Mouse (Mus musculus) cortical plate, adult 2 months (tissue): ENCODE measurements around the gene Eml3.

Experiments
- CTCF ChIP-seq: fragments of 200-500 bp; IDR thresholded peaks from 2 replicates; pipeline ENCODE4 v1.5.1; 2011; ENCODE audit warnings: mild to moderate bottlenecking, control low read depth, low read length; ENCODE audit not compliant: insufficient read depth; ENCODE audit errors: extremely low read depth
- POLR2A ChIP-seq: fragments of 200-500 bp; IDR thresholded peaks from 2 replicates; pipeline ENCODE4 v1.6.1; 2011; ENCODE audit warnings: mild to moderate bottlenecking, low read length, control low read depth; ENCODE audit not compliant: insufficient read depth; ENCODE audit errors: extremely low read depth

DNA sequence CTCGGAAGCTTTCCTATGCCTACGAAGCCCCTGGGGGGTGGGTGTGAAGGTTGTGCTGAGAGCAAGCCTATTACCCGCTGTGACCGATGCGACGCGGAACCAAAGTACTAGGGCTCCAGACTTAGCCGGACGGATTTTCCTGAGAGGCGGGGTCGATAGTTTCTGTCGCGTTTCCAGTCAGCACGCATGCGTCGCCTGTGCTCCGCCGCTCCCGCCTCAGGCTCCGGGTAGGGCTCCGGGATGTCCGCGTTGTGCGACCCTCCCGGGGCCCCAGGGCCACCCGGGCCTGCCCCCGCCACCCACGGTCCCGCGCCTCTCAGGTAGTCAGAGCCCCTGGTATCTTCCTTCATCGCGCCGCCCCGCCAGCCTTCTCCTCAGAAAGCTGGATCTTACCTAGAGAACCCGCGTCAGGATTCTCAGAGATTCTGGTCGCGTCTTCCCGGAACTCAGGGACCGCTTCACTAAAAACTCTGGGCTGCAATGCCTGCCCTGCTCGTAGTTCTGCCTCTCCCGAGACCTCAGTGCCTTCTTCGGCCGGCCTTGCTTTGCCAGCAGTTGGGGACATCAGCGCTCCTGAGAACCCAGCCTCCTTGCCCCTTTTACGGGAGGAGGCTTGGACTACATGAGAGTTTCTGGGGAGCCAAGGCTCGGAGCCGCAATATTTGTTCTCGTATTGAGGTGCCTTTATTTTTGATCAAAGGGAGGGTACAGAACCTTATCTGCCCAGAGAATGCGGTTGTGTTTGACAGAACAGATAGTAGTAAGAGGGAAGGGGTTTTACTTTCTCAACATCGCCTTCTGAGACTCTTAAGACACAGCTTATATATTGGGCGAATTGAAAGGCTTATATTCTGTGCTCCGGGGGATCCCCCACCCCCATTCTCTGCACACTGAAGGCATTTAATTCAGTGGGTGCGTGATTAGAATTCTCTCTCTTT lies 36.3 kb upstream of the Eml3 start, which contains the start of gene Ints5:
- TF ChIP-seq CTCF = no peak
- TF ChIP-seq POLR2A = peak; percentile 81
